Mouse (Mus musculus) embryonic fibroblast, embryonic 13.5 days (primary cell): ENCODE measurements around the gene Cpt1b. TPM values are rescaled to one million over a fixed set of nuclear protein-coding genes. Genes with fewer than 3 reads are reported as not detected.

Source experiments
- H3K27ac ChIP-seq: 2 replicates; pipeline ENCODE4 v1.5.1; 2012; ENCODE audit warnings: low read length, control low read depth, inconsistent platforms; ENCODE audit not compliant: insufficient read depth
- H3K4me1 ChIP-seq: 2 replicates; pipeline ENCODE4 v1.6.1; 2011; ENCODE audit warnings: low read length; ENCODE audit not compliant: control insufficient read depth, insufficient read depth
- H3K4me3 ChIP-seq: 2 replicates; pipeline ENCODE4 v1.5.1; 2011; ENCODE audit warnings: mild to moderate bottlenecking, control low read depth, low read length; ENCODE audit not compliant: insufficient read depth
- CTCF ChIP-seq: IDR thresholded peaks from 2 replicates; pipeline ENCODE4 v1.5.1; 2011; ENCODE audit warnings: mild to moderate bottlenecking, control low read depth, low read length, moderate library complexity, borderline replicate concordance; ENCODE audit not compliant: insufficient read depth
- POLR2A ChIP-seq: IDR thresholded peaks from 2 replicates; pipeline ENCODE4 v1.6.1; 2011; ENCODE audit warnings: low read depth, mild to moderate bottlenecking, control low read depth, low read length, moderate library complexity
- polyA plus RNA-seq: library from polyadenylated mRNA; stranded (reverse); fragments of >200 nt; gene quantifications from 2 replicates; pipeline ENCODE4 v1.2.4, GENCODE M21; 2011; ENCODE audit warnings: low read depth; ENCODE audit not compliant: missing spikeins, insufficient read length

Cpt1b gene
- polyA plus RNA-seq, 1 experiment = not detected

- Histone ChIP-seq H3K27ac (no peak overlapping the region), H3K4me1 (no peaks in the 10 kb centered on the region; the same call in 1 of the 2 replicates), H3K4me3 (no peak overlapping the region)
- TF ChIP-seq CTCF = no peak
- no peak for TF ChIP-seq POLR2A
Measured at GRCm38 (mm10) chr15:89374801-89375534, 50.7 kb downstream of the Cpt1b start.

- H3K27ac ChIP-seq = no peak overlapping the region
- peak overlapping the region; percentile 54 for H3K4me3 ChIP-seq
- H3K4me1 ChIP-seq = no peaks in the 10 kb centered on the region; the same call in 1 of the 2 replicates
- TF ChIP-seq CTCF (no peak), POLR2A (no peak)
Measured at GRCm38 (mm10) chr15:89374340-89374739, 51.3 kb downstream of the Cpt1b start.

- peak; percentile 50; the same call in 1 of the 2 replicates for TF ChIP-seq CTCF
- TF ChIP-seq POLR2A = peak; percentile 80
- peak within 1 kb of the TSS; percentile 54 for H3K4me3 ChIP-seq
- H3K27ac ChIP-seq = peak within 1 kb of the TSS; percentile 91
- no peaks in the 10 kb centered on the region; the same call in 1 of the 2 replicates for H3K4me1 ChIP-seq
Measured at GRCm38 (mm10) chr15:89373762-89374248, 51.9 kb downstream of the Cpt1b start, which contains the start of gene Sco2. Sco2 (minus strand) TSS chr15:89373846.

DNA sequence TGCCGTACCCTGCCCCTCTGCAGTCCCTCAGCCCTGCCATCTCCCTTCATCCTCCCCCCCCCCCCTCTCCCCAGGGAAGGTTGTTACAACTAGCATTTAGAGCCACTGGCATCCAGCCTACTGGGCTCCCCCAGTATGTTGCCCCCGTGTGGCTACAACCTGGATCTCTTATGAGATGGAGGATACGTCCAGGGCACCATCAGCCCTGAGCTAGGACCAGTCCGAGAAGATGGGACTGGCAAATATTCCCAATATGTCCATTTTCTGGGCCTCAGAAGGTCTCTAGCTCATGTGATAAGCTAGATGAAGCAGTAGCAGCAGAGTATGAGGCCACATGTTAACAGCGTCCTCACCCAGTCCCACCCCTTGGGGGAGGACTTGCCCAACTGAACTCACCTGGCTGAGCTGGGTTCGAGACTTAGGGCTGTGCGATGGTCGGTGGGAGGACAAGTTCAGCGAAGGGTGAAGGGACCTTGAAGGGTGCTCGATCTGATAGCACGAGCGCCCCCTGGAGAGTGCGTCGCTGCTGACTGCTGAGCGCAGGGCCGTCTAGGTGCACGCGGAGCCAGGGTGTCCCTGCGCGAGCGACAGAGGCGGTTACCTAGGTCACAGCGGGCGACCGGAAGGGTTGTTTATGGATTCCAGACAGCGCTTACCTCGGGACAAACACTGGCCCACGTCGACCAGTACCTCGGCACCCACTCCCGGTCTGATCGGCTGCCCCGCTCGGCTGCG lies 52.5 kb downstream of the Cpt1b start:
- Histone ChIP-seq H3K27ac (peak overlapping the region; percentile 91), H3K4me3 (peak overlapping the region; percentile 54), H3K4me1 (no peaks in the 10 kb centered on the region; the same call in 1 of the 2 replicates)
- TF ChIP-seq CTCF = peak; percentile 82
- TF ChIP-seq POLR2A = no peak; the same call in 1 of the 2 replicates

- Histone ChIP-seq H3K27ac (no peak overlapping the region), H3K4me1 (no peaks in the 10 kb centered on the region; the same call in 1 of the 2 replicates), H3K4me3 (peak overlapping the region; percentile 54)
- TF ChIP-seq POLR2A (no peak), CTCF (no peak)
Measured at GRCm38 (mm10) chr15:89372536-89372935, 53.1 kb downstream of the Cpt1b start.

DNA sequence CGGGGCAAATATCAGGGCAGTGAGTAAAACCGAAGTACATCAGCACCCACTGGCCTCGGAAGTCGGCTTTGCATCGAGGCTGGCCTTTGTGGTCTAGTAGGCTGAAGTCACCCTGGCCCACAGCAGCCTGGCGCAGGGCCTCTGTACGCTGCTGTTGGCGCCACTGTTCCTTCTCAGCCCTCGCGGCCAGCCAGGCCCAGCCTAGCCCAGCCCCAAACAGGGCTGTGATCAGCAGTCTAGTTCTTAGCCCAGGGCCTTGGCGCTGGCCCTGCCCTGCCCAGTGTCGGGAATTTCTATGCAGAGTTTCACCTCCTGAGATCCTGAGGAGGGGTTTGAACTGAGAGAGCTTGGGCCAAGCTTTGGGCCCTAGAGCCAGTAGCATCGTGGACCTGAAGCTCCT lies 53.6 kb downstream of the Cpt1b start:
- Histone ChIP-seq H3K4me3 (no peak overlapping the region), H3K27ac (no peak overlapping the region), H3K4me1 (no peaks in the 10 kb centered on the region; the same call in 1 of the 2 replicates)
- no peak for TF ChIP-seq POLR2A
- TF ChIP-seq CTCF = no peak

Other genes starting within 250 kb of the Cpt1b start
- gene Plxnb2, start 245.1 kb downstream of the Cpt1b start, polyA plus RNA-seq = 194 and 237 TPM in 2 replicates
- 3.1 and 4.2 TPM in 2 replicates for gene Dennd6b, start 229.4 kb downstream of the Cpt1b start, polyA plus RNA-seq
- 32.4 and 43.1 TPM in 2 replicates for gene Ppp6r2, start 214.3 kb downstream of the Cpt1b start, polyA plus RNA-seq
- 75.9 and 95.7 TPM in 2 replicates for gene Sbf1, start 110.6 kb downstream of the Cpt1b start, polyA plus RNA-seq
- gene Adm2, start 103.1 kb downstream of the Cpt1b start, polyA plus RNA-seq = 7.7 and 8.4 TPM in 2 replicates
- not detected in 2 replicates for gene Miox, start 91.5 kb downstream of the Cpt1b start, polyA plus RNA-seq
- gene Lmf2, start 70.2 kb downstream of the Cpt1b start, polyA plus RNA-seq = 82.5 and 83.0 TPM in 2 replicates
- 58.9 and 94.2 TPM in 2 replicates for gene Ncaph2, start 70.1 kb downstream of the Cpt1b start, polyA plus RNA-seq
- gene Sco2, start 52.0 kb downstream of the Cpt1b start, polyA plus RNA-seq = 13.8 and 14.1 TPM in 2 replicates
- gene Tymp, start 48.8 kb downstream of the Cpt1b start, polyA plus RNA-seq = not detected in 2 replicates
- gene Odf3b, start 46.6 kb downstream of the Cpt1b start, polyA plus RNA-seq = not detected in 2 replicates
- not detected in 2 replicates for gene Klhdc7b, start 40.9 kb downstream of the Cpt1b start, polyA plus RNA-seq
- not detected in 2 replicates for gene Syce3, start 15.4 kb downstream of the Cpt1b start, polyA plus RNA-seq
- gene C730034F03Rik, start 3.7 kb upstream of the Cpt1b start, polyA plus RNA-seq = 1.3 and 1.4 TPM in 2 replicates
- 1.6 TPM in 1 of 2 replicates, not detected in the other for gene Gm44502, start 3.8 kb upstream of the Cpt1b start, polyA plus RNA-seq
- 29.4 and 33.1 TPM in 2 replicates for gene Chkb, start 4.0 kb upstream of the Cpt1b start, polyA plus RNA-seq
- 0.49 TPM in 1 of 2 replicates, not detected in the other for gene Mapk8ip2, start 28.1 kb upstream of the Cpt1b start, polyA plus RNA-seq
- 41.6 and 42.5 TPM in 2 replicates for gene Arsa, start 51.6 kb upstream of the Cpt1b start, polyA plus RNA-seq
- gene Shank3, start 73.8 kb upstream of the Cpt1b start, polyA plus RNA-seq = 2.3 and 2.7 TPM in 2 replicates
- not detected in 2 replicates for gene Acr, start 142.5 kb upstream of the Cpt1b start, polyA plus RNA-seq
- gene Rabl2, start 166.1 kb upstream of the Cpt1b start, polyA plus RNA-seq = 15.2 and 26.9 TPM in 2 replicates